Mouse (Mus musculus): ENCODE measurements around the gene Pdhb. TPM values are rescaled to one million over a fixed set of nuclear protein-coding genes. Genes with fewer than 3 reads are reported as not detected.
"Not testable (repeated sequence)": the region's sequence is repeated elsewhere in the genome, so short reads cannot be mapped to it uniquely, and the experiment has no call there.

Gene Pdhb
- total RNA-seq, 2 experiments from 2014 or later, result 185 to 197 TPM

GRCm38 (mm10) chr14:8132789-8133188, 40.0 kb downstream of the Pdhb start:
- DNase-seq, result no peak

GRCm38 (mm10) chr14:8127971-8128370, 44.9 kb downstream of the Pdhb start:
- no peak for DNase-seq

DNA sequence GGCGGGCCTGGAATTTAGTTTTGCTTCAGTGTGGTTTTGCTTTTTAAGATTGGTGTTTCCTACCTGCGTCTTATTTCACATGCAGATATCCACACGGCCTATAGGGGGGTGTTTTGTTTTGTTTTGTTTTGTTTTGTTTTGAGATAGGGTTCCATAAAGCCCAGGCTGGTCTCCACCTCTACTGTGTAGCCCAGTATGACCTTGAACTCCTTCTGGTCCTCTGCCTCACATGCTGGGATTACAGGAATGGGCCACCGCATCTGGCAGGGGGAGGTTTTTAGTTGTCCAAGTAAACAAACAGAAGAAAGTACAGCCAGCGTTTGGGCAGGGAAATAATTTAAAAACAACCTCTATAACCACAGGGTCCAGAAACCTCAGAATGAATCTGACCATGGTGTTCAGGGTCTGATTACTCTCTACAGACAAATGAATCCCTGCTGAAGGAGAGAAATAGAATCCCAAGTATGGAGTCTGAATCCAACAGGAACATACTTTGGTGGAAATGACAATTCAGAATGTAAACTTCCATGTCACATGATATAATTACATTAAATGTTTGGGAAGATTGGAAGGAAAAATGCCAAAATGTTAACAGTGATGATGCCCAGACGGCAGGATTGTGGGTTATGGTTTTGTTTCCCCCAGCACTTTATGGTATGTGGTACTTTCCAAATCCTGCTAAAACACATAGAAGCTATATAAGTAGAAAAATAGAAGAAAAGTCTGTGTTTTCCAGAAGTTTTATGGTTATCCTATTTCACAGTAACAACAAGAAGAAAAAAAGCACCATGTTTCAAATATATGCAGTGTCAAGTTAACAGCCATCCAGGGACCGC, 48.6 kb downstream of the Pdhb start:
- DNase-seq, result no peak

DNA sequence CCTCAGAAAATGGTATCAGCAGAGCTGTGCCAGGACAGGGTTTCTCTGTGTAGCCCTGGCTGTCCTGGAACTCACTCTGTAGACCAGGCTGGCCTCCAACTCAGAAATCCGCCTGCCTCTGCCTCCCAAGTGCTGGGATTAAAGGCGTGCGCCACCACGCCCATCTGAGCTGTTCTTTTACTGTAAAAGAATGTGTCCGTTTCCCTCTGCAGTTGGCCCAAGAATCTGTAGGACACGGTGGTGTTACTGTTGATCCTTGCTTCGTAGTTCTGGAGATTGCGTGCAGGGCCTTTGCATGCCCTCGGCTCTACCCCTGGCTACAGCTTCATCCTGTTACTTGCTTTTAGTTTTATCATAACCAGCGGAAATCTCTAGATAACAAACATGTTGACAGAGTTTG, 49.2 kb downstream of the Pdhb start:
- DNase-seq, result not testable (repeated sequence)

- DNase-seq, result peak in 1 of 2 experiments; percentile 35
Observed at GRCm38 (mm10) chr14:8123141-8123540, 49.7 kb downstream of the Pdhb start.

DNA sequence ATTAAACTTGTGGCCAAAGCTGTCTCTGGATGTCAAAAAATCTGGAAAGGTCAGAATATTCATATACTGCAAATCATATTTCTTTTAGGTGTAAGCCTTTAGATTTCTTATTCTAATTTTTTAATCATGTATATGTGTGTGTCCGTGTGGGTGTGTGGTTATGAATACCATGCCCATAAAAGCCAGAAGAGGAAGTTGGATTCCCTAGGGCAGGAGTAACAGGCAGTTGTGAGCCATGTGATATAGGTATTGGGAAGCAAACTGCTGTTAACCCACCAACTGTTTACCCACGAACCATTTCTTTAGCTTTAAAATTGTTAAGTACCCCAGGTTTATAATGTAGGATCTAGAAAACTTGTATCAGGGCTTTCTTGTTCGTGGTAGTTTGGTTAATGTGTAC, 52.9 kb downstream of the Pdhb start:
- DNase-seq, result no peak

GRCm38 (mm10) chr14:8119454-8119853, 53.4 kb downstream of the Pdhb start:
- no peak for DNase-seq

DNA sequence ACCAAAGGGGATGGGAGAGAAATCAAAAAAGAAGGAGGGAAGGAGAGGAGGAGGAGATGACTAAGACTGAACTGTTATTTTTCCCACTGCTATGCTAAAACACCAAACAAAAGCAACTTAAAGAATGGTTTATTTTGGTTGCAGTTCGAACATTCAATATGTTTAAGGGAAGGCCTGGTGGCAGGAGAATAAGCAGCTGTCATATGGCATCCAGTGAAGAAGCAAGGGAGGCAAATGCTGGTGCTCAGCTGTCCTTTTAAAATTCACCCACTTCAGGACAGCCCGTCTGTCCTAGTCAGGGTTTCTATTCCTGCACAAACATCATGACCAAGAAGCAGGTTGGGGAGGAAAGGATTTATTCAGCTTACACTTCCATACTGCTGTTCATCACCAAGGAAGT, 55.5 kb downstream of the Pdhb start:
- DNase-seq, result no peak

Other genes with a start within 250 kb of the Pdhb start
- not detected for gene Gm45521, start 215.7 kb downstream of the Pdhb start, total RNA-seq (2021)
- gene Dnase1l3, start 178.5 kb downstream of the Pdhb start, total RNA-seq (2021), result not detected
- gene Abhd6, start 170.1 kb downstream of the Pdhb start, total RNA-seq (2021), result 10 to 100 TPM; 76.2 to 80.1 TPM
- 10 to 100 TPM; 26.5 to 30.9 TPM for gene Rpp14, start 92.7 kb downstream of the Pdhb start, total RNA-seq (2021)
- 10 to 100 TPM; 26.8 to 32.8 TPM for gene Pxk, start 74.8 kb downstream of the Pdhb start, total RNA-seq (2021)
- gene Kctd6, start 41.1 kb upstream of the Pdhb start, total RNA-seq (2021), result 10 to 100 TPM; 76.1 to 78.8 TPM
- gene Acox2, start 86.3 kb upstream of the Pdhb start, total RNA-seq (2021), result not detected
- 100 to 1,000 TPM; 250 to 311 TPM for gene Fam107a, start 145.0 kb upstream of the Pdhb start, total RNA-seq (2021)
- not detected for gene Oit1, start 205.7 kb upstream of the Pdhb start, total RNA-seq (2021)

Data from layer of hippocampus, postnatal 36 days (tissue).